Mouse (Mus musculus) thymus, postnatal 25 days (tissue): ENCODE results near the gene Slfn3.
"Not testable (repeated sequence)": the region's sequence is repeated elsewhere in the genome, so short reads cannot be mapped to it uniquely, and the experiment has no call there.

Source experiments
- DNase-seq: peaks from one replicate; pipeline ENCODE4 v3.0.0; 2022

Slfn3 gene

DNA sequence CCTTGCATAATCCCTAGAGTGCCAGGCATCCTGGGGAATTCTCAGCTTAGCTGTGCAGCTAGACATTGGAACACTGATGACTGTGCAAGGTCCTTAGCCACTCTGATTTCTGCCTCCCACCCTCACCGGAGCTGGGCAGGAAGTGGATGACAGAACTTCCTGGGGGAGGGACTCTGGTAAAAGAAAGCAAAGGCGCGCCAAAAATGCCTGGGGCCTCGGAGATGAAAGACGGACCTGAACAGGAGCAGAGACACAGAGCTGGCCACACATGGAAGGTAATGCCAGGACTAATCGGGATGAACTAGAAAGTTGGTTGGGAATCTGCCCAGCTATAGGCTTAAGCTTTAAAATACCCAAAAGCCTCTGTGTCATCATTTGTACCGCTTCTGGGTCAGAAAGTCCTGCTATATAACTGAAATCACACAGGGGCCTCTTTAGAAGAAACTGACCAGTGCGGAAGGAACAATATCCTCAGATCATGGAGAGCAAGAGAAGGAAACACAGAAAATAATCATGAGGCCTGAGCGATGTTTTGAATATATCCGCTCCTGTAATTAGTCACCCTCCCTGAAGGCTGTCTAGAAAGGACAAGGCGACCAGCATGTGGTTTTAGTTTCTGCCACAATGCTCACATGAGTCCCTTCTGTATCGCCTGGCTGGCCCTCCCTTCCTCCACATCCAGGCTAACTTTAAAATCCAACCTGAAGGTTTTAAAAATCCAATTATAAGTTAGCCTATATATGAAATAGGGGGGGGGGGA is at the start of gene Slfn3:
Gene Slfn3, plus strand, starts transcription at position 197 of the 760 bp plus-strand sequence.
- peak; percentile 78 for DNase-seq

DNA sequence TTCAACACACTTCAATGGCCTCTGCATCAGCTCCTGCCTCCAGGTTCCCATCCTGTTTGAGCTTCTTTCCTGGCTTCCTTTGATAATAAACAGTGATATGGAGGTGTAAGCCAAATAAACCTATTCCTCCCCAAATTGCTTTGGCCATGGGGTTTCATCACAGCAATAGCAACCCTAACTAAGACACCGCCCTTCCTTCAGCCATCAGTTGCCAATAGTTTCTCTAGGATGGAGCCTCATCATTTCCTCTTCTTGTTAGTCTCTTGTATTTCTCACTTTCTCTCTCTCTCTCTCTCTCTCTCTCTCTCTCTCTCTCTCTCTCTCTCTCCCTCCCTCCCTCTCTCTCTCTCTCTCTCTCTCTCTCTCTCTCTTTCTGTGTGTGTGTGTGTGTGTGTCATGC is 42.2 kb upstream of the Slfn3 start:
- not testable (repeated sequence) for DNase-seq

DNA sequence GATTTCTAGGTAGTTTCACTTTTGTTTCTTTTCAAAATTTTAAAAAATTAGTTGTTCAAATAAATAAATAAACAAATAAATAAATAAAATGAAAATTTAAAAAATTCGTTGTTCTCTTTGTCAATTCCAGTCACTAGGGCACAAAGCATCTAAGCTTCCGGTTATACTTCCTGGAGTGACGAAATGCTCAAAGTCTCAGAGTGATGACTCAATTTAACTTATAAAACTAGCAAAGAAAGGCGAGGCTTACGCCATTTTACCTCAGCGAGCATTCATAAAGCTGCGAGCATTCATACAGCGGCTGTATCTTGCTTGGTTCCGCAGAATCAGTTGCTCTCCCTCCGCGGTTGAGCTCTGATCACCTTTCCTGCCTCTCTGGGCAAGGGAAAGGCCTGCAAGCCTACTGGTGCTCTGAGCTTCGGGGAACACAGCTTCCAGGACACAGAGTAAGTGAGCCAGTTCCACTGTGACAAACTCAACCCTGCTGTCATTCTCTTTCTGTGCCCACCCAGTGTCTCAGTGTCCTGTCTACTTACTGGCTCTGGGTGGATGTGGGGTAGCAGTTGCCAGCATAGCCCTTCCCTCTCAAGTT is 16.1 kb upstream of the Slfn3 start, which contains the start of gene Slfn4:
Gene Slfn4, plus strand, starts transcription at position 239 of the 592 bp plus-strand sequence.
- DNase-seq: no peak

DNA sequence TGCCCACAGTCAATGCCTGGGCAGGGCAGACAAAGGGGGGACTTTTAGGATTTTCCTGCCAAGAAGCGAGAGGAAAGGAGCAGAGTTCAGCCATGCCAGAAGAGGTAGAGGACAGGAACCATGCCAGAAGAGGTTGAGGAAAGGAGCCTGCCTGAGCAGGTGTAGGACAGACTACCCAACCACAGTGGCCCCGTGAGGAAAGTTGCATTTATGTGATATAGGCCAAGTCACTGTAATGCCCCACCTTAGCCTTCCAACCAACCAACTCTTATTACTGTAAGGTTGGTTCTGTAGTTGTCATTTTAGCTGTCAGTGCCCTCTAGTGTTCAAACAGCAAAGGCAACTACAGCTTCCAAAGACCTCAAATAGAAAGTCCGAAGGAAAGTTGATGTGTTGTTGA is 871 bp downstream of the Slfn3 start:
- peak; percentile 48 for DNase-seq

DNA sequence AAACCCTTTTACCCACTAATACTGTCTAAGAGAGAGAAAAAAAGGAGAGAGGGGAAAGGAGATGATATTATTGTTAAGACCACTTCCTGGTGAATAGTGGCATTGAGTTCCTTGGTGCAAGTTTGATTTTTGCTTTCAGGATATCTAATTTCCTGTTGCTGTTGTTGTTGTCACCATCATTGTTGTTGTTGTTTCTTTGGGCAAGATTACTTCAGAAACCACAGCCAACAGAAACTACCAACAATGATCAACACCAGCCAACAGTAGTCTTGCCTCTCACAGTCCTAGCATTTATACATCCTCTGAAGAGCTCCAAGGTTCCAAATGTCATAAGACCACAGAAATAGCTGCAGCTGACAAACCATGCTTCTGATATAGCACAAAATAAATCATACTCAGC is 13.9 kb downstream of the Slfn3 start:
- no peak for DNase-seq

DNA sequence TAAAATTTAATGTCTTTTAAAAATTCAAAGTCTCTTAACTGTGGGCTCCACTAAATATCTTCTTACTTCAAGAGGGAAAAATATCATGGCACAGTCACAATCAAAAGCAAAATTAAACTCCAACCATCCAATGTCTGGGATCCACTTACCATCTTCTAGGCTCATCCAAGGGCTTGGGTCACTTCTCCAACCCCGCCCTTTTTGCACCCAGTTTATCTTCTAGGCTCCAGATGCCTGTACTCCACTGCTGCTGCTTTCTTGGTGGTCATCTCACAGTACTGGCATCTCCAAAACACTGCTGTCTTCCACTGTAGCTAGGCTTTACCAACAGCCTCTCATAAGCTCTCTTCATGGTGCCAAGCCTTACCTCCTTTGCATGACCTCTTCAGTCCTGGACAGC is 25.0 kb downstream of the Slfn3 start:
- DNase-seq: no peak

DNA sequence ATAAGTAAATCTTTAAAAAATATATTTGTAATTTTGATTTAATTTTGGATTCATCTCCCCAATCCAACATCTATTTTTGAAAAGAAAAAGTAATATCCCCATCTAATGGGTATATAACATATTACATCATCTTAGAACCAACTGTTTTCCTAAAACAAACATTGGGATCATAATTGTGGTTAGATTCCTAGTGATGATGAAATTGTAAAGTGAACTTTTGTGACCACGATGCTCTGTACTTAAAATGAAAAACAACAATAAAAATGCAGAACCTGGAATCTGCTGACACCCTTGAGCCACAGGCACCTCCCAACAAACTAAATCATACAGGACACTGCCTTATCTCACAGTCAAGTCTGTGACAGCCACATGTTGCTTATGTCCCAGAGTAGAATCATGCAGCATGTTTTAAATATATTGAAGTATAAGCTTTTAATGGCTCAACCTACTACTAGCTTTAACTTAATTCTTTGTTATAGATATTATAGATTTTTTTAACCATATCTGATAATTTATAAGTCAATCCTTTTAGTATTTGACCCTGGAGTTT is 30.3 kb downstream of the Slfn3 start:
- DNase-seq: no peak

DNA sequence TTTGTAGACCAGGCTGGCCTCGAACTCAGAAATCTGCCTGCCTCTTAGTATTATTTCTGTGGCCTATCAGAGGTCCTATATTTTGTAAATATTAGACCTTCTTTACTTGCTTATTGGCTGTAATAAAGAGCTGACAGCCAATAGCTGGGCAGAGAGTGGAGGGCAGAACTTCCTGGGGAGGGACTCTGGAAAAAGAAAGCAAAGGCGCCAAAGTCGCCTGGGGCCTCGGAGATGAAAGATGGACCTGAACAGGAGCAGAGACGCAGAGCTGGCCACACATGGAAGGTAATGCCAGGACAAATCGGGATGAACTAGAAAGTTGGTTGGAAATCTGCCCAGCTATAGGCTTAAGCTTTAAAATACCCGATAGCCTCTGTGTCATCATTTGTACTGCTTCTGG is 32.2 kb downstream of the Slfn3 start:
- peak; percentile 55 for DNase-seq

DNA sequence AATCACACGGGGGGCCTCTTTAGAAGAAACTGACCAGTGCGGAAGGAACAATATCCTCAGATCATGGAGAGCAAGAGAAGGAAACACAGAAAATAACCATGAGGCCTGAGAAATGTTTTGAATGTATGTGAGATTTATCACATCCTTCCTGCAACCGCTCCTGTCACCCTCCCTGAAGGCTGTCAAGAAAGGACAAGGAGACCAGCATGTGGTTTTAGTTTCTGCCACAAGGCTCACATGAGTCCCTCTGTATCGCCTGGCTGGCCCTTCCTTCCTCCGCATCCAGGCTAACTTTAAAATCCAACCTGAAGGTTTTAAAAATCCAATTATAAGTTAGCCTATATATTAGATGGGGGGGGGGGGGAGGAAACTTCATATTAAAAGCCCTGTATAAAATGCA is 32.7 kb downstream of the Slfn3 start:
- peak; percentile 17 for DNase-seq

DNA sequence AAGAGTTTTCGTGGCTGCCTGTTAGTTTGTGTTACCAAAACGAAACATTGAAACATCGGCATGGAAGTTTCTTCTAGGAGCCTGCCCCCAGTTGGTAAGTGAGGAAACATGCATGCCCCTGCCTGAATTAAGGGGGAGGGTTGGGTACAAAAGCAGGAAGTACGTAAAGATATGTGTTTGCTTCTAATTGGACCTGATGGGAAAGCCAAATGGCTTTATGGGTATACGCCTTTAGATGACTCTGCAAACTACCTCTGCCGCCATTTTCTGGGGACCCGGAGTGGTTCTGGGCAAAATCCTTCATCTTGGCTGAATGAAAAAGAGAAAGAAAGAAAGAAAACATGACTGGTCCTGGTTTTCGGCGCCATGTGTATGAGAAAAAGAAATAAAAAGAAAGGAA is 33.1 kb downstream of the Slfn3 start:
- DNase-seq: peak; percentile 67

DNA sequence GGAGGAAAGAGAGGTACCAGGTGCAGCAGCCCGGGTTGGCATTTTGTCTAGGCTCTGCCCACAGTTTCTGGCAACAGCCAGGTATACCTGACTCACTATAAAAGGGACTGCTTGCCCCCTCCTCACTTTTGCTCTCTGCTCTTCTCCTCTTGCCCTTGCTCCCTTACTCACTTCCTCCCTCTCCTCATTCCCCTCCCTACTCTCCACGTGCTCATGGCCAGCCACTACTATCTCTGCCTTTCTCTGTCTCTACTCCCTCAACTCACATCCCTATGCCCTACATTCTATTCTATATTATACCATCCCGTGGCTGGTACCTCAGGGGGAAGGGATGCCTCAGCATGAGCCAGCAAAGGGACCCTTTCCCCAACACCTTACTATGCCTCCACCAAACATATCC is 33.6 kb downstream of the Slfn3 start:
- DNase-seq: no peak

DNA sequence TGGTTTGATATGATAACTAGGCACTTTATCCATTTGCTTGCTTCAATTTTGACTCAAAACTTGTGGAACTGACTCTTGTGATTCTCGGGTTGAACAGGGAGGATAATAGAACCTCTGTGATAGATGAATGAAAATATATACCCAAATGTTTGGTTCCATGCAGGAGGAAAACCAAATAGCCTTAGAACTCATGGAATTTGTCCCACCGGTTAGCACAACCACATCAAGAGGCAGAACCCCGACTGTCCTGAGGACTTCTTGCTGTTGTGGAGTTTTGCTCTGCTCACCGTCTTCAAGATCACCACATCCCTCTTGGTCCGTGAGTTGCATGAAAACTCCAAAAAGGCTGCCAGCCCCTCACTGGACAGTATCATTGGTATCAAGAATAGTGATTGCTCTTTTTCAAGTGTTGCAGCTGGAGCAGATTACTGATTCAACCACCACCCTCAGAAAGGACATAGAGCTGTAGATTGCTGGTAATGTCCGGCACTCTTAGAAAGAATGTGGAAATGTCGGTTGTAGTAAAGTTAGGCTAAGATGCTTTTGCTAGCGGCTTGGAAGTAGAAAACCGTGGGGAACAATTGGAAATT is 34.3 kb downstream of the Slfn3 start:
- DNase-seq: no peak

DNA sequence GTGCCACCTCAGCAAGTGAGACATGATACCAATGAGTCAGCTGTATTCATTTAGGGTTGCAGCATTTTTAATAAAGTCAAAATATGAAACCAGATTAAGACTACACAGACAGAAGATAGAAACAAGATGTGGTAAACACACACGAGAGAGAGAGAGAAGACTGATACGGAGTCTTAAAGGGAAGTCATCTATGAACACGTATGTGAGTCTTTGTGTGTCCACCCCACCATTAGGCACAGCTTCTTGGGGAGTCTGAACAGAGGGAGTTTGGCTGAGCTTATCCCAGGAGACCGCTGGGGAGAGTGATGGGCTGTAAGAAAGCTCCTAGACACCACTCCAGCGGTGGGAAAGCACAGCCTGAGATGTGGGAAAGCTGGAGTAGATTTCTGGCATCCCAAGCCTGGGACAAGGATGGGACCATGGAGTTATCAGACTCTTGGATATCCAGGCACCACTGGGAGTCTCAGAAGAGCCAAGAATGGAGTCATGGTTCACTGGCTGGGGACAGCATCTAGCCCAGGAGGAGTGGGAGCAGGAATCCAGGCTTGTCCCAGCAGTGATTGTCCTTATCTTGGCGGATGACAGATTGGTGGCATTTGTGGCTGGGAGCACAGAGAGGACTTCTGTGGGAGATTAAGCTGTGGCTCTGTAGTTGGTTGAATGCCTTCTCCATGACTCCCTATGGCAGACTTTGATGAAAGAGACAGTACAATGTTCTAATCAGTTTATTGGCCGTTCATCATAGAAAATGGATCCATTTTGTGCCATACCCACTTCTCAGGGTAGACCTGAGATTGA is 37.0 kb downstream of the Slfn3 start:
- DNase-seq: no peak

DNA sequence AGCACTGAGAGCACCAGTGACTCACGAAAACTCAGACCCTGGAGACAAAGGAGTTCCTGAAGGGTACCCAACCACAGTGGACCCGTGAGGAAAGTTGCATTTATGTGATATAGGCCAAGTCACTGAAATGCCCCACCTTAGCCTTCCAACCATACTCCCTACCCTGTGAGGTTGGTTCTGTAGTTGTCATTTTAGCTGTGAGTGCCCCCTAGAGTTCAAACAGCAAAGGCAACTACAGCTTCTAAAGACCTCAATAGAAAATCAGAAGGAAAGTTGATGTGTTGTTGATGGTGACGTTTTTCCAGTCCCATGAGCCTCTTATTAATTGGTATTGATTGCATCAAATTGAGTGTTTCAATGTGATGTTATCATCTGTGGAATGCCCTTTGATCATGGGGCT is 39.8 kb downstream of the Slfn3 start:
- DNase-seq: peak; percentile 42

DNA sequence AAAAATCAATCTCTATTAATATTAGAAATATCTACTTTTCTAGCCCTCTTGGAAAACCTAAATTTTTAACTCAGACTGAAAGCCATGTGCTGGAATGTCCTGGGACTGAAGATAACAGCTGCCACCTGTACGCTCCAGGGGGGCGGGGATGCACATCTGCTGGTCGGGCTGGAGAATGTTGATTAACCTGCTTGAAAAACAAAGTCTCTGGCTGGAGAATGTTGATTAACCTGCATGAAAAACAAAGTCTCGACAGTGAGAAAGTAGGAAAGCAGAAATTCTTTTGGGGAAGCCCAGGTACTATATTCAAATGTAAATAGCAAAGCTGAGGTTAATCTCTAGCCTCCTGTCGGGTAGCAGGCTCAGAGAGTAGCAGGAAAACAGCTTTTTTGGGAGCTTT is 42.5 kb downstream of the Slfn3 start:
- not testable (repeated sequence) for DNase-seq

DNA sequence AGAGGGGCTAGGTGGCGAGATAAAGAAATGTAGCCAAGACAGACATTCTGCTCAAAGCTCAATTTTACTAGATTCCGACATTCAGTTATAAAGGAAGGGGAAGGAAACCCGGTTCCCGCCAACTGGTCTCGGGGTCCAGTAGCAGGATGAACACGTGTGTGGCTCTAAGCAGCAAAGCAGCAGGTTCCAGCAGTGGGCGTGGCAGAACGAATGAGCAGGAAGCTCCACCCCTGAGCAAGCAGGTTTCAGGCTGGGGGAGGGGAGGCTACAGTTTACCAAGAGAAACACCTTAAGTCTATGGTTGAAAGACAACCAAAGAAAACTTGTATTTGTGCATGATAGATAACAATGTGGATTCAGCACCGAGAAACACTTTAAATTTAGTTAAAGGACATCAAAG is 46.3 kb downstream of the Slfn3 start:
- DNase-seq: not testable (repeated sequence)

DNA sequence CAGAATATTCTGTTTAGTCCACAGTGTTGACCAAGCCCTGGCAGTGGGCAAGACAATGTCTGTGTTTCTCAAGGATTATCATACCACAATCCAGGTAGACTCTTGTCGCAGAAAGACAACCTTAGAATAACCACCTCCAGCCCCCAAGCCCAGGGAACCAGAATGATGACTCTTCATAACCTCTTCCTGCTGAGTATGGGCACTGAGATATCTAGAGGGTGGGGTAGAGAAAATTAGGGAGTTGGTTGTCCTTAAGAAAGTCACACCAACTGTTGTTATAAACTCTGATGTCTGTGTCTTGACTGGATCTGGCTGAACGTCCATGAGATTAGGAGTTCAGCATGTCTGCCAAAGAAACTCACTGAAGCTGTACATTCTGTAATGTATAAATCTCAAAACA is 47.3 kb downstream of the Slfn3 start:
- DNase-seq: no peak

DNA sequence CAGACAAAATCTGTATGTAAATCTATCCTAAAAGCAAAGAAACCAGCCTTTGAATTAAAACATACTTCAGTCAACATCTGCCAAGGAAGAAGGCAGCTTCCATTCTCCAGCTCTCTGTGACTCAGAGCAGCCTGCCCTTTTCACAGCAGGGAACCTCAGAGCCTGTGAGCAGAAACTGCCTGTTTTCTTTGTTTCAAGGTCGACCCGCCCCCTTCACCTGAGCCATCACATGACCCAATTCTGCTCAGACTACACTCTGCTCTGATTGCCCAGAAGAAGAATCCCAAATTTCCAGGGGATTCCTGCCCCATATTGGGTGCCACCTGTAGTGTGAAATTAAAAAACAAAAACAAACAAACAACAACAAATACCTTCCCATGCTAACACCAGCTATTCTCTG is 48.7 kb downstream of the Slfn3 start:
- DNase-seq: no peak

DNA sequence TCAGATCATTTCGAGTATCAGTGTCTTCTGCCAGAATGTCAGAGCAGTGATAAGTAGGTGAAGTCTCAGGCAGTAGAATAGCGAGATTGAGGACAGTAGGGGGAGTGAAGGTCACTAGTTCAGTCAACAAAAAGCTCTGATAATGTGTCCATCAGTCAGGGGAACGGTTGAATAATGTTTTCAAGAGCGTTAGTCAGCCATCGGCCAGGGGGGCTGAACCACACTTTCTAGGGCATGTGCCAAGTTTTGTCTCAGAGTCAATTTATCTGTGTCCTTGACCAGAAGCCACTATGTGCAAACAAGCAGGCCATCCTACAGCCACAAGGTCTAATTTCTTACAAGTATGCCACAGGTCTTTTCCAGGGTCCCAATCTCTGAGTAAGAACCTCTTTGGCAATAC is 66.1 kb downstream of the Slfn3 start:
- not testable (repeated sequence) for DNase-seq

DNA sequence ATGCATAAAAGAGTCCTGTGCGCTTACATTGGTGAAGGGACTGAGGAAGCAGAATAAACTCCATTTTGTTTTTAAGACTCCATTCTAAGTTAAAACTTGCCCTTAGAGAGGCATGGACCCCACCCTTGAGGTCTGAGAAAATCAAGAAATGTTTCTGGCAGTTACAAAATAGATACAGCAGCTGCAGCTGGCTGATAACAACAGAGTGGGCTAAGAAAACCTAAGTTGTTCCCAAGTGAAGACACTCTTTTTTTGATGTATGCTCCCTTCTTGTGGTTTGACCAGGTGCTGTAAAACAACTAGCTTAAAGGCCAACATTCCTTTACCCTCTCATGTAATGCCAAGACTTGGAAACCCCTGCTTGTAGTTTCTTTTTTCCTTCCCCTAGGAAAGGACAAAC is 71.5 kb downstream of the Slfn3 start:
- DNase-seq: peak; percentile 48

DNA sequence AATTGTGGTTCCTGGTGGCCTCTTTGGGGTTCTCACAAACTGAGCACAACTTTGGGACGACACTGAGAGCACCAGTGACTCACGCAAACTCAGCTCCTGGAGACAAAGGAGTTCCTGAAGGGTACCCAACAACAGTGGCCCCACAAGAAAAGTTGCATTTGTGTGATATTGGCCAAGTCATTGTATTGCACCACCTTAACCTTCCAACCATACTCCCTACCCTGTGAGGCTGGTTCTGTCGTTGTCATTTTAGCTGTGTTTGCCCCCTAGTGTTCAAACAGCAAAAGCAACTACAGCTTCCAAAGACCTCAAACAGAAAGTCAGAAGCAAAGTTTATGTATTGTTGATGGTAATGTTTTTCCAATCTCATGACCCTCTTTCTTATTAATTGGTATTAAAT is 72.0 kb downstream of the Slfn3 start:
- no peak for DNase-seq
